Mouse (Mus musculus) erythroblast, embryonic 14.5 days (primary cell): ENCODE results near the gene Adnp.

Source experiments
- GATA1 ChIP-seq: IDR thresholded peaks from 2 replicates; pipeline ENCODE4 v1.6.1; 2012; ENCODE audit warnings: low read length, inconsistent platforms, mixed read lengths
- TAL1 ChIP-seq: IDR thresholded peaks from 3 replicates; pipeline ENCODE4 v1.6.1; 2012; ENCODE audit warnings: low read length, inconsistent platforms, mixed read lengths

GRCm38 (mm10) chr2:168231471-168231829 is 24.5 kb upstream of the Adnp start:
- TF ChIP-seq TAL1 (no peak), GATA1 (no peak)
